Mouse (Mus musculus): Measurements from ENCODE around the gene Arhgap29.

The Arhgap29 gene

DNA sequence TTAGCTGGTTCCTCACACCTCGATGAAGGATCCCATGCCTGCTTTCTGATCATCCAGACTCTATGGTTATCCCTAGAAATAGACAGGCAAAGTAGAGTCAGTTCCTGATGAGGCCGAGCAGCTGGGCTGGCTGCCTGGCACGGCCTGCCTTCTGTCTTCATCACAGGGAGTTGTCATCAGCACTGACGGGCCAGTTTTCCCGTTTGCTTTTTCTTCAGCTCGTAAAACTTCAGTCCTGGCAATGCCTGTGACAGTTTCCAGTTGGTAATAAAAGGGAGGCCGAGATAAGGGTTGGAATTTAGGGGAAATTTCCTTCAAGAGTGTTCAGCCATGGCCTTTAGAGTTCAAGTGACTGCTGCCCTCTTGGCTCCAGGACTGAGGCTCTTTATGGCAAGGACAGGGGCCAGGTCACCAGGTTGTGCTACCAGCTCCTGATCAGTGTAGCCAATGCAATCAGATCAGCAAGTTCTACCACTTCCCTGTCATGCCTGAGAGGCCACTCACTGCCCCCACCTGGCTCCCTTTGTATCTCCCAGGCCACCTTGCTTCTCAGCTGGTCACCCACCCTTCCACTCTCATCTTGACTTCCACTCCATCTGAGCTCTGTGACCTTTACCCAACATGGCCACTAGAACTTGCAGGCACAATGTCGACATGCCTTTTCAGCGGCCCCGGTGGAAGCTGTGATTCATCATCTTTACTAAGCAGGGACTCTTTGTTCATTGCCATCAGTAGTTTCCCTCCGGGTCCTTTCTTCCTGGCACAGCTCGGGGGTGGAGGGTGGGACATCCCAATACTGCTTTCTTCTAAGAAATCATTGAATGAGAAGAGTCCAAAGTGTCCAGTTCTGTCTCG is 112.4 kb downstream of the Arhgap29 start:
- no peak for DNase-seq (ENCODE audit: low spot score in 2 of 2)

Data from cerebellum, postnatal 4 days (tissue).